Mouse (Mus musculus): ENCODE measurements at regions not wholly inside any gene's neighbourhood (a gene's known extent, or its start where the extent isn't known, plus 50 kb on each side); places are given as distances from the start of the nearest gene placed in this dataset.

GRCm38 (mm10) chr11:90863981-90864760, 176.0 kb upstream of the Tom1l1 start:
- no peak for TF ChIP-seq CTCF (conservative IDR thresholded peaks at IDR 0.05; ENCODE audit: insufficient read depth, insufficient read length, low read depth, low read length)
- TF ChIP-seq POLR2A (IDR thresholded peaks at IDR 0.05; ENCODE audit: low read depth, low read length) = no peak

Data from kidney, adult 2 months (tissue).